Mouse (Mus musculus): Measurements from ENCODE around the gene Rab8b. TPM values are rescaled to one million over a fixed set of nuclear protein-coding genes. Genes with fewer than 3 reads are reported as not detected.

The Rab8b gene
- polyA plus RNA-seq, 1 experiment, result 13.2 TPM

DNA sequence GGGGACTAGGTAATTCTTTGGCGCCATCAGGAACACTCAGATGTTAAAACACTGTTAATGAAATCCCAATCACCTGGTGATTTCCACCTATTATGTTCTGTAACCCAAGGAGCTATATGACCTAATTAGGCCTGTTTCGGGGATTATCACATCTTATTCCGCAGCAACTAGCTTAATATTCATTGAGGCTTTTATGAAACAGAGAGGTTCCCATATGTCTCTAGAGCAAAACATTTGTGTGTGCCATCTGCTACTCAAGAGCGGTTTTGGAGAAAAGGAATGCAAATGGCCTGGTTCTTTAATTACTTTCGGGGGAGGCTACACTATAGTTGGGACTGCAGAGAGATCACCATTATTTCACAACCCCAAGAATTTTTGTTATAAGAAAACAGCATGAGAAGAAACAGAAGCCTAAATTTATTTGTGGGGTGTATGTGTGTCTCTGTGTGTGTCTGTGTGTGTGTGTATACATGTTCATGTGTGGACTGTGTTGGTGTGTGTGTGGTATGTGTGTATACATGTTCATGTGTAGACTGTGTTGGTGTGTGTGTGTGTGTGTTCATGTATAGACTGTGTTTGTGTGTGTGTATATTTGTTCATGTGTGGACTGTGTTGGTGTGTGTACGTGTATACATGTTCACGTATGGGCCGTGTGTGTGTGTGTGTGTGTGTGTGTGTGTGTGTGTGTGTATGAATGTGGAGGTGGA, 8.4 kb upstream of the Rab8b start:
- WGBS, result 92% methylated on average over 8 of the region's 8 CpGs
- TF ChIP-seq CTCF (IDR thresholded peaks at IDR 0.05; ENCODE audit: extremely low read depth, insufficient read depth, insufficient read length, insufficient replicate concordance) (no peak), POLR2A (IDR thresholded peaks at IDR 0.05; ENCODE audit: low read depth, low read length) (no peak)
- no peaks in the 10 kb centered on the region for H3K36me3 ChIP-seq (ENCODE audit: control insufficient read depth, insufficient read depth, low read length)
- no peak overlapping the region for H3K4me3 ChIP-seq (ENCODE audit: extremely low read depth, insufficient read depth, insufficient read length)
- DNase-seq (ENCODE audit: low read depth in 1 of 2, low spot score in 2 of 2), result no peak
- H3K27me3 ChIP-seq (ENCODE audit: control insufficient read depth, insufficient read depth, low read length), result no peaks in the 10 kb centered on the region
- no peak overlapping the region for H3K27ac ChIP-seq (ENCODE audit: insufficient read depth, low read length)
- H3K4me1 ChIP-seq (ENCODE audit: control insufficient read depth, insufficient read depth, insufficient read length), result no peaks in the 10 kb centered on the region

DNA sequence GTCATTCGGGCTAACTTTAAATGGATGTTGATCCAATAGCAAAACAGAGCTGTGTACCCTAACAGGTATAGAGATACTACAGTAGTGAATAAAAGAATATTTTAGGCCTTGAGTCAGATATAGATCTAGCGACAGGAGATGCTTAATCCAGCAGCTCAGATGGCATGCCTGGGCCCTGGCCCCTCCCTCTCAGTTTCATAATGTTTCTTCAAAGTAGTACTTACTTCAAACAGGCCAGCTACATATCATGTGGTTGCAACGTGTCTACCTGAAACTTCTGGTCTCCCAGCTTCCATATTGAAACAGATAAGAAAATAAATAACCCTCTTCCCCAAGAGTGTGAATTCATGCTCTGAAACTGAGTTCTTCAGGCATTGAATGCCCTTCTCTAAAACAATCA, 6.4 kb upstream of the Rab8b start:
- Histone ChIP-seq H3K36me3 (ENCODE audit: control insufficient read depth, insufficient read depth, low read length) (no peaks in the 10 kb centered on the region), H3K27me3 (ENCODE audit: control insufficient read depth, insufficient read depth, low read length) (no peaks in the 10 kb centered on the region), H3K4me1 (ENCODE audit: control insufficient read depth, insufficient read depth, insufficient read length) (no peaks in the 10 kb centered on the region), H3K4me3 (ENCODE audit: extremely low read depth, insufficient read depth, insufficient read length) (no peak overlapping the region), H3K27ac (ENCODE audit: insufficient read depth, low read length) (no peak overlapping the region)
- no peak for DNase-seq (ENCODE audit: low read depth in 1 of 2, low spot score in 2 of 2)
- WGBS, result 67% methylated on average over 3 of the region's 3 CpGs
- TF ChIP-seq CTCF (IDR thresholded peaks at IDR 0.05; ENCODE audit: extremely low read depth, insufficient read depth, insufficient read length, insufficient replicate concordance) (no peak), POLR2A (IDR thresholded peaks at IDR 0.05; ENCODE audit: low read depth, low read length) (no peak)

DNA sequence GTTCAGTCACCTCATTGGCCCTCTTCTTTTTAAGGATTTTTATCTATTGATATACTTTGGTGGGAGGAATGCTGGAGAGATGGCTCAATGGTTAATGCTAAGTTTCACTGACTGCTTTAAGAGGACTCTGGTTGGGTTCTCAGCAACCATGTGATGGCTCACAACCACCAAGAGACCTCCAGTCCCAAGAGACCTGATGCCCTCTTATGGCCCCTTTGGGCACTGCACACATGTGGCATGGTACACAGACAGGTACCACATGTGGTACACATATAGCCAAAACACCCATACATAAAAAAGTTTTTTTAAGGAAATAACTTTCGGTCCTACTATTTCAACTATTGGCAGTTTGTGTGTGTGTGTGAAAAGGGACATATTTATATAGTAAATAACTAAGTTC, 2.6 kb upstream of the Rab8b start:
- H3K4me3 ChIP-seq (ENCODE audit: extremely low read depth, insufficient read depth, insufficient read length), result no peak overlapping the region
- WGBS, result 94% methylated on average over 1 of the region's 1 CpGs
- H3K4me1 ChIP-seq (ENCODE audit: control insufficient read depth, insufficient read depth, insufficient read length), result peaks cover 4% of the 10 kb centered on the region; the same call in 1 of the 2 replicates
- H3K27me3 ChIP-seq (ENCODE audit: control insufficient read depth, insufficient read depth, low read length), result no peaks in the 10 kb centered on the region
- H3K36me3 ChIP-seq (ENCODE audit: control insufficient read depth, insufficient read depth, low read length), result no peaks in the 10 kb centered on the region
- no peak overlapping the region for H3K27ac ChIP-seq (ENCODE audit: insufficient read depth, low read length)
- TF ChIP-seq CTCF (IDR thresholded peaks at IDR 0.05; ENCODE audit: extremely low read depth, insufficient read depth, insufficient read length, insufficient replicate concordance) (no peak), POLR2A (IDR thresholded peaks at IDR 0.05; ENCODE audit: low read depth, low read length) (no peak)
- no peak for DNase-seq (ENCODE audit: low read depth in 1 of 2, low spot score in 2 of 2)

DNA sequence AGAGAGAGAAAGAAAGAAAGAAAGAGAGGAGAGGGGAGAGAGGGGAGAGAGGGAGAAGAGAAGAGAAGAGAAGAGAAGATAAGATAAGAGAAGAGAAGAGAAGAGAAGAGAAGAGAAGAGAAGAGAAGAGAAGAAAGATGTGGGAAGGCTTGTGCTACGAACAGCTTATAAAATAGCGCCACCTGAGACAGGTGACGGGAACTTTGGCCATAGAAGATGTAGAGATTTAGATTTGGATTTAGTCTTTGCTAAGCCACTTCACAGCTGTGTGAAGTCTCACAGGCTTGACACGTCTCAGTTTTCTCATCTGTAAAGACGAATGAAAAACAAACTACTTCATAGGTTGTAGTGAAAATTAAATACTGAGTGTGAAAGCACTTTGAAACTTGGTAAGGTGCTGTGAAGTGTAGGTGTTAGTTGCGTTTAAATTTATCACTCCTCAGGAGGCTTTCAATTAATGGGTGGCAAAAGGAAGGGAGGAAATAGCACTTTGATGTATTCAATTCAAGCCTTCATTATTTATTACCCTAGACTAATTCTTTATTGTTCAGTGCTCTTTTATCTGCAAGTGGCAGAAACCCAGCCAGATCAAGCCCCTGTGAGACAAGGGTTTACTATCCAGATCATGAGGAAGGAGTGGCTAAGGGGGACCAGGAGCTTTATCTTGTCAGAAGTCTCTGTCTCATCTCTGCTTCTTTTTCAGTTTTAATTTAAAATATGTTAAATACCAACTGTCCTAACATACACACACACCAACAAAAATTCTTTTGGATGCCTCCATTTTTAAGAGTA, 1.2 kb upstream of the Rab8b start:
- WGBS, result 20% methylated on average over 6 of the region's 6 CpGs
- Histone ChIP-seq H3K27me3 (ENCODE audit: control insufficient read depth, insufficient read depth, low read length) (no peaks in the 10 kb centered on the region), H3K4me1 (ENCODE audit: control insufficient read depth, insufficient read depth, insufficient read length) (peaks cover 10% of the 10 kb centered on the region; the same call in 1 of the 2 replicates), H3K36me3 (ENCODE audit: control insufficient read depth, insufficient read depth, low read length) (no peaks in the 10 kb centered on the region), H3K27ac (ENCODE audit: insufficient read depth, low read length) (no peak overlapping the region), H3K4me3 (ENCODE audit: extremely low read depth, insufficient read depth, insufficient read length) (no peak overlapping the region)
- DNase-seq (ENCODE audit: low read depth in 1 of 2, low spot score in 2 of 2), result no peak
- no peak for TF ChIP-seq POLR2A (IDR thresholded peaks at IDR 0.05; ENCODE audit: low read depth, low read length)

DNA sequence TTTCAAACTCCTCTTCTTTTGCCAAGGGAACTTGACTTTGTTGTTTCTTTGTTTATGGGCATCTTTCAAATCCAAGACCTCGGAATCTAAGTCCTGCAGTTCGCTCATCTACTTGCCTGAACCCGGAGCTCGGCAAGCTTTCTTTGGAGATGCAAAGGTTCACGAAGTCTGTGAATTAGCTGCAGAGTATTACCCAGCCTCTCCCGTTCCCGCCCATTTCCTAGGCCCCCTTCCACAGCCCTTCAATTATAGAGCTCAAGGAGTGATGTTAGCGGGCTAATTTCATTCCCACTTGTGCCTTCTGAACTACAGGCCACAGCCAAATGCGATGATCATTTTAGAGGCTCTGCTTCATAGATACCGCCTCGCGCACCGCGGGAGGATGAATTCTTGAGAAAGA, 494 bp upstream of the Rab8b start:
- 2% methylated on average over 14 of the region's 14 CpGs for WGBS
- Histone ChIP-seq H3K36me3 (ENCODE audit: control insufficient read depth, insufficient read depth, low read length) (no peaks in the 10 kb centered on the region), H3K4me1 (ENCODE audit: control insufficient read depth, insufficient read depth, insufficient read length) (peaks cover 16% of the 10 kb centered on the region; the same call in 1 of the 2 replicates), H3K27me3 (ENCODE audit: control insufficient read depth, insufficient read depth, low read length) (no peaks in the 10 kb centered on the region), H3K4me3 (ENCODE audit: extremely low read depth, insufficient read depth, insufficient read length) (peak overlapping the region; percentile 50), H3K27ac (ENCODE audit: insufficient read depth, low read length) (no peak overlapping the region)
- TF ChIP-seq CTCF (IDR thresholded peaks at IDR 0.05; ENCODE audit: extremely low read depth, insufficient read depth, insufficient read length, insufficient replicate concordance) (no peak), POLR2A (IDR thresholded peaks at IDR 0.05; ENCODE audit: low read depth, low read length) (no peak)
- no peak for DNase-seq (ENCODE audit: low read depth in 1 of 2, low spot score in 2 of 2)

DNA sequence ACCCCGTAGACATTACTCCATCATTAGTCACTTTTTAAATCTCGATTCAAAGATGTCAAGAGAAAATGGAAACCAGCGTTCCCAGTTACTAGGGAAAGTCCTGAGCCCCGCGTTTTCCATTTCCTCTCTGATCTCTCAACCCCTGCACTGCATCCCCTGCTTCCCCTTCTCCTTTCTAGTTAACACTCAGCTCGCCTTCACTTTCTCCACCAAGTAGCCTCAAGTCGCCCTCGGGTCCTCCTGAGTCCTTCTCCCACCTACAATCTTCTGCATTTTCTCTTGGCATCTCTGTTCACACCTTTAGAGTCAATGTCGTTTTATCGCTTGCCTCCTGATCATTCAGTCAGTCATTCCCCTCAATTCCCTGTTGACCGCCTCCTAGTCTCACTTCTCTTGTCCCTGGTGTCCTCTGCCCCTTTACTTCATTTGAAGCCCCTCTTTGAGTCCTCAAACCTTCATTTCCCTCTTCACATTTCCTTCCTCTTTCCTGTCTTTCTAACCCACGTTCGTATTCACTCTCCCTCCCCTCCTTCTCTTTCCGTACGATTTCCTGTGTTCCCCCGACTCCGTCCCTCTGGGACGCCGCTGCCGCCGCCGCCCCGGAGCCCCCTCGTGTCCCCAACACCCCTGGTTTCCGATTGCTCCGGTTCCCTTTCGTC, 686 bp downstream of the Rab8b start:
- peak overlapping the region; percentile 93 for H3K27ac ChIP-seq (ENCODE audit: insufficient read depth, low read length)
- H3K27me3 ChIP-seq (ENCODE audit: control insufficient read depth, insufficient read depth, low read length), result no peaks in the 10 kb centered on the region
- WGBS, result 3% methylated on average over 27 of the region's 27 CpGs
- H3K4me1 ChIP-seq (ENCODE audit: control insufficient read depth, insufficient read depth, insufficient read length), result peaks cover 20% of the 10 kb centered on the region; the same call in 1 of the 2 replicates
- H3K4me3 ChIP-seq (ENCODE audit: extremely low read depth, insufficient read depth, insufficient read length), result peak overlapping the region; percentile 92
- DNase-seq (ENCODE audit: low read depth in 1 of 2, low spot score in 2 of 2), result peak in 1 of 2 experiments; percentile 19
- no peaks in the 10 kb centered on the region for H3K36me3 ChIP-seq (ENCODE audit: control insufficient read depth, insufficient read depth, low read length)
- TF ChIP-seq POLR2A (IDR thresholded peaks at IDR 0.05; ENCODE audit: low read depth, low read length), result no peak
- TF ChIP-seq CTCF (IDR thresholded peaks at IDR 0.05; ENCODE audit: extremely low read depth, insufficient read depth, insufficient read length, insufficient replicate concordance), result no peak

Measured in spleen, adult 2 months (tissue).